Mouse (Mus musculus) neural tube, embryonic 10.5 days (tissue): ENCODE results near the gene Abcb1b.
"Not testable (repeated sequence)": the region's sequence is repeated elsewhere in the genome, so short reads cannot be mapped to it uniquely, and the experiment has no call there.

ENCODE experiments used
- DNase-seq: peaks from one replicate; pipeline ENCODE4 v3.0.0-alpha.2; 2017; ENCODE audit warnings: low spot score; ENCODE audit errors: extremely low spot score

Gene Abcb1b

GRCm38 (mm10) chr5:8797987-8798751 lies at the start of gene Abcb1b:
TSS of gene Abcb1b (plus strand) at chr5:8798147.
- DNase-seq: peak; percentile 67

- no peak for DNase-seq
These were observed 25.1 kb upstream of the Abcb1b start for GRCm38 (mm10) chr5:8772866-8773265.

- DNase-seq: no peak
These were observed 19.6 kb upstream of the Abcb1b start for GRCm38 (mm10) chr5:8778311-8778710.

GRCm38 (mm10) chr5:8778751-8779150 lies 19.2 kb upstream of the Abcb1b start:
- no peak for DNase-seq

- no peak for DNase-seq
These were observed 5.7 kb upstream of the Abcb1b start for GRCm38 (mm10) chr5:8792281-8792680.

GRCm38 (mm10) chr5:8798752-8799115 lies 787 bp downstream of the Abcb1b start:
- DNase-seq: no peak

GRCm38 (mm10) chr5:8805742-8806141 lies 7.8 kb downstream of the Abcb1b start:
- DNase-seq: no peak

- DNase-seq: no peak
These were observed 9.4 kb downstream of the Abcb1b start for GRCm38 (mm10) chr5:8807137-8808004.

GRCm38 (mm10) chr5:8813872-8814271 lies 15.9 kb downstream of the Abcb1b start:
- no peak for DNase-seq

GRCm38 (mm10) chr5:8819635-8820591 lies 22.0 kb downstream of the Abcb1b start:
- DNase-seq: no peak

GRCm38 (mm10) chr5:8820592-8821104 lies 22.7 kb downstream of the Abcb1b start:
- not testable (repeated sequence) for DNase-seq

GRCm38 (mm10) chr5:8838661-8839438 lies 40.9 kb downstream of the Abcb1b start:
- no peak for DNase-seq

GRCm38 (mm10) chr5:8839651-8840050 lies 41.7 kb downstream of the Abcb1b start:
- DNase-seq: no peak

GRCm38 (mm10) chr5:8840887-8841286 lies 42.9 kb downstream of the Abcb1b start:
- DNase-seq: peak; percentile 69

GRCm38 (mm10) chr5:8842815-8843214 lies 44.9 kb downstream of the Abcb1b start:
- DNase-seq: no peak

GRCm38 (mm10) chr5:8848607-8849575 lies 50.9 kb downstream of the Abcb1b start:
- not testable (repeated sequence) for DNase-seq

- no peak for DNase-seq
These were observed 52.9 kb downstream of the Abcb1b start for GRCm38 (mm10) chr5:8850851-8851250.

- DNase-seq: no peak
These were observed 59.3 kb downstream of the Abcb1b start for GRCm38 (mm10) chr5:8857201-8857600.

- DNase-seq: no peak
These were observed 63.9 kb downstream of the Abcb1b start for GRCm38 (mm10) chr5:8861811-8862210.
